Mouse (Mus musculus) 3T3-L1 (cell line): ENCODE data around the gene Olfr1371.

ENCODE experiments used
- DNase-seq: peaks from one replicate; pipeline ENCODE4 v3.0.0-alpha.2; 2015; ENCODE audit warnings: low read depth, low spot score

Gene Olfr1371

GRCm38 (mm10) chr11:52213887-52214286 lies at the start of gene Olfr1371:
TSS of gene Olfr1371 (minus strand) at chr11:52213987.
- DNase-seq = no peak

DNA sequence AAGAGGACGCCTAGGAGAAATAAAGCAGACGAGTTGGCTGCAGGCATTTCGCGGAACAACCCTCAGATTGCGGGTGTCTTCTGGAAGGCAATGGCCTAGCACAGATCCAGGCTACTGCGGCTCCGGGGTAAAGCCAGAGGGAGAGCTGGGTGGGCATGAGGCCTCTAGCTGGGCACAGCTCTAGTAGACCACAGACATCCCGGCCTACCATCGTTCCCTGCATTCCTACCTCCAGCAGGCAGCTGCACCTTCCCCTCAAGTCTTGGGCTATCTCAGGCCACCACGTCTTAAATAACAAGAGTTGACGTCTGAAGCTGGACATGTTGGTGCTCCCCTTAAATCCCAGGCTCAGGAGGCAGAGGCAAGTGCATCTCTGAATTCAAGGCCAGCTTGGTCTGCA lies 48.6 kb upstream of the Olfr1371 start:
- no peak for DNase-seq

DNA sequence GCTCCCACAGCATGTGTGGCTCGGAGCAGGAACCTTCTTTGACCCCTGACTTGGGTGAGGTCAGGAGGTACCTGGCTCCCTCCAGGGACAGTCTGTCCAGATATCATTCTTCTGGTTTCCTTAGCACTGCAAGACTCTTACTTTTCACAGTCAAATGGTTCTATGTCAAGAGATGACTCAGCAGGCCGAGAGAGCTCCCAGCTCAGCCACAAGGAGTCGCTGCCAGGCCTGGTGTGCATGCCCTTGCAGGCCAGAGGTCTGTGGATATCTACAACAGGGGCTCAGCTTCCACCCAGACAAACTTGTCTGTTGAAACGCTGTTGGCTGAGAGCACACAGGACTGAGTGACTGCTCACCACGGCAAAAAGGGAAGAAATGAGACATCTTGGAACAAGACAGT lies 48.1 kb upstream of the Olfr1371 start:
- peak; percentile 77 for DNase-seq

GRCm38 (mm10) chr11:52260878-52261277 lies 47.1 kb upstream of the Olfr1371 start:
- DNase-seq = peak; percentile 86

GRCm38 (mm10) chr11:52258711-52259110 lies 44.9 kb upstream of the Olfr1371 start:
- DNase-seq = no peak

GRCm38 (mm10) chr11:52257376-52257775 lies 43.6 kb upstream of the Olfr1371 start:
- no peak for DNase-seq

DNA sequence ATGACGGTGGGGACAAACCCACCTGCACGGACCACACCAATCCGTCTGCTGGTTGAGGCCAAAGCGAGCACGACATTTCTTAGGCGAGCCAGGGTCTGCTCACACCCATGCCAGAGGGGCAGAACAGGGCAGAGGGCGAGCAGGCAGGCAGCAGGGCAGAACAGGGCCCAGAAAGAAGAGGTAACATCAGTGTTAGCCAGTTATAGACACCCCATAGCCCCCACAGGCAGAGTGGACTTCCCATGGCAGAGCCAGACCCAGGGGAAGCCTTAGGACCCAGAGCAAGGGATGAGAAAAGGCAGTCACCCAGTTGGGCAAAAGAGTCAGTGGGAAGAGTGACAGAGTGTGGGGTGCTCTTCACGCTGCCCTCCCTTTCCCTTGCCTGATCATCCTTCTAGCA lies 41.3 kb upstream of the Olfr1371 start:
- DNase-seq = no peak

DNA sequence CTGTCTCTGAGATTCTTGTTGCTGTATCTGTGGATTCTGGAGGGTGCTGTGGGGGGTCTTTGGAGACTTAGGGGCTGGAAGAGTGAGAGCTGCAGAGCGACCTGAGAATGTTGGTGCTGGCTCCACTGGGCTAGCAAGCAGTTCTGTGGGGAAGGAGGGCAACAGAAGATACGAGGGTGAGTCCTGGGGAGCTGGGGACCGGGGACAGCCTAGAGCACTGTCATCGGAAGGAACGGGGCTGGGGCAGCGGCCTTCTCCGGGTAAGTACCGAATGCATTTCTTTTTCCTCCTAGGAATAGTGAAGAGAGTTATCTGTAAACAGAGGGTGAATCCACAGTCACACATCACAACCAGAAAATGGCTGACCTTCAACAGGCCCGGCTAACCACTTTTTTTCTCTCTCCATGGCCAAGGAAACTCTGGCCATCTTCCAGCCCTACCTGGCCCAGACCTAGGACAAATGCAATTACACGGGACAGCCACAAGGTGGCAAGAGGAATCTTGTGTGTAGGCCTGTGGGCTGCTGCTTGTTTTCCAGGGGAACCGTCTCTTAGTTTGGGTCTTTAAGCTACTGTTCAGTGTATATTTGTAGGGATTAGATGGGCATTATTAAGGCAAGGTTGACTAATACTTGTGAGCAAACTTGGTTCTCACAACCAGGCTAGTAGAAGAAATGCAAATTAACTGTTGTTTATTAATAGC lies 40.0 kb upstream of the Olfr1371 start:
- DNase-seq = peak; percentile 76

- peak; percentile 34 for DNase-seq
These were observed 38.9 kb upstream of the Olfr1371 start for GRCm38 (mm10) chr11:52252692-52253091.

GRCm38 (mm10) chr11:52251770-52252169 lies 38.0 kb upstream of the Olfr1371 start:
- no peak for DNase-seq

DNA sequence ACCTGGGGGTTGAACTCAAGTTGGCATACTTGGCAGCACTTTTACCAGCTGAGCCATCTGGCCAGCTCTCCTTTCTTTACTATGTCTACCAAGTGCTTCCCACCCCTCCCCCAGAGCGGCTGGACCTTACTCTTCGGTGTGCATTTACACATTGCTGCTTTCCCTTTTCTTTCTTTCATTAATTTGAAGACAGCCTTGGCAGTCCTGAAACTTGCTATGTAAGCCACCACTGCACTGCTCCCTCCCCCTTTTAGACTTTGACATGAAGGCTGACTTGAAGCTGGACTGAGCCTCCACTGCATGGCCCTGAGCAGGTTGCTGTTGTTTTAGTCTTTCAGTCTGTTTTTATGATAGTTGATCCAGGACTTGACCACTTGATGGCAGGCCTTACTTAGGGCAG lies 35.7 kb upstream of the Olfr1371 start:
- no peak for DNase-seq

DNA sequence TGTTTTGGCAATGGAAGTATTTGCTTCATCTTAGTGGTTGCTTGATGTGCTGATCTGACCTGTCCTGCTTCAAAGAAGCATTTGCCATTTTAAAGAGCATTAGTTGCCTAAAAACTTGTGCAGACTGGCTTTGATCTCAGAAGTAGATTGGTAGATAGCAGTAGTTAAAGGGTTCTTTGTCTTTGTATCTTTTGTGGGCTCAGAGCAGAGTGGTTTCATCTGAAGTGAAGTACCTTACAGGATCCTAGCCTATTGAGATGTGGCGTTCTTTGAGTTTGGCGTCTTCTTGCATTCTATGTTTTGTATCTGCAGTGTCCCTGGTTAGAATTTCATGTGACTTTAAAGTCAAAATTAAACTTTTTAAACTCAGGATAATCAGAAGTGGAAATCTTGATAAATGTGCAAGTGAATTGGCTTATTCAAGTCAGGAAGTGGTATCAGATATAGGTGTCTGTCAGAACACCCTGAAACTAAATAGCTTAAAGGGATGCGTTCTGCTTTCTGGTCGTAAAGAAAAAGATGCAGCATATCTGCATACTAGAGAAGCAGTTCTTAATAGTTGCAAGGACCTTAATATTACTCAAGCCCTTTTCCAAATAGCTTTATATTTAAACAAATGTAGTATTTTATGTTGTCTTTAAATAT lies 27.2 kb upstream of the Olfr1371 start:
- no peak for DNase-seq

DNA sequence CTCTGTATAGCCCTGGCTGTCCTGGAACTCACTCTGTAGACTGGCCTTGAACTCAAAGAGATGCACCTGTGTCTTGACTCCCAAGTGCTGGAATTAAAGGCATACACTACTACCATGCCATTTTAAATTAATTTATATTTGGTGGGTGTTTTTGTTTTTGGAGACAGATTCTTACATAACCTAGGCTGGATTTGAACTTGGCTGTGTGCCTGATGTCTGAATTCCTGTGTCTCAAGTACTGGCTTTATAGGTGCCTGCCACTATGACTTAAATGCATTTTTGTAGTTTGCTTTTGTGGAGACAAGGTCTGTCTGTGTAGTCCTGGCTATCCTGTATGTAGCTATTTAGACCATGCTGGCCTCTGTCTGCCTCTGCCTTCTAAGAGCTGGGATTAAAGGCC lies 20.7 kb upstream of the Olfr1371 start:
- DNase-seq = peak; percentile 28

- DNase-seq = no peak
These were observed 20.1 kb upstream of the Olfr1371 start for GRCm38 (mm10) chr11:52233906-52234305.

DNA sequence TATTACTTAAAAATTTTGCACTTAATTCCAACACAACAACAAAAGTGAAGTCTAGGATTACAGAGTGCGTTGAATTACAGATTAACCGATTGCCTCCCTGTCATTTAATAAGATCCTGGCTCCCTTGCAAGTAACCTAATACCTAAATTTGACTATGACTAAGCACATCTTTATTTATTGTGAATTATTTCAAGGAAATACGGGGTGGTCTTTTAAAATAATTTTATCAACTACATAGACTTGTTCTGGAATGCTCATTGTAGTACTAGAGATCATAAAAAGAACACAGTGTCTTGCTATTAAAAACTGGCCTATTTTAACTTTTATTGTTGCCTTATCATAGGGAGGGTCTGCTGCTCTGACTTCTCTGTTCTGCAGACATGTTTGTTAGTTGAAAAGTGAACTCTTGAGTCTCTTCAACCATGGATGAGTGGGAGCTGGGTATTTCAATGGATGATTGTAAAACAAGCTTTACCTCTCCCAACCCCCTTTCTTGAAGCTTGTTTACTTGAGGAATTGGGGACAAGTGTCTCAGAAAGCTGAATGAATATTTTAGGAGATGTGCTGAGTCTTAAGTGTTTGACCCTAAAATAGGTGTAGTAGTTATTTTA lies 19.4 kb upstream of the Olfr1371 start:
- DNase-seq = peak; percentile 35

DNA sequence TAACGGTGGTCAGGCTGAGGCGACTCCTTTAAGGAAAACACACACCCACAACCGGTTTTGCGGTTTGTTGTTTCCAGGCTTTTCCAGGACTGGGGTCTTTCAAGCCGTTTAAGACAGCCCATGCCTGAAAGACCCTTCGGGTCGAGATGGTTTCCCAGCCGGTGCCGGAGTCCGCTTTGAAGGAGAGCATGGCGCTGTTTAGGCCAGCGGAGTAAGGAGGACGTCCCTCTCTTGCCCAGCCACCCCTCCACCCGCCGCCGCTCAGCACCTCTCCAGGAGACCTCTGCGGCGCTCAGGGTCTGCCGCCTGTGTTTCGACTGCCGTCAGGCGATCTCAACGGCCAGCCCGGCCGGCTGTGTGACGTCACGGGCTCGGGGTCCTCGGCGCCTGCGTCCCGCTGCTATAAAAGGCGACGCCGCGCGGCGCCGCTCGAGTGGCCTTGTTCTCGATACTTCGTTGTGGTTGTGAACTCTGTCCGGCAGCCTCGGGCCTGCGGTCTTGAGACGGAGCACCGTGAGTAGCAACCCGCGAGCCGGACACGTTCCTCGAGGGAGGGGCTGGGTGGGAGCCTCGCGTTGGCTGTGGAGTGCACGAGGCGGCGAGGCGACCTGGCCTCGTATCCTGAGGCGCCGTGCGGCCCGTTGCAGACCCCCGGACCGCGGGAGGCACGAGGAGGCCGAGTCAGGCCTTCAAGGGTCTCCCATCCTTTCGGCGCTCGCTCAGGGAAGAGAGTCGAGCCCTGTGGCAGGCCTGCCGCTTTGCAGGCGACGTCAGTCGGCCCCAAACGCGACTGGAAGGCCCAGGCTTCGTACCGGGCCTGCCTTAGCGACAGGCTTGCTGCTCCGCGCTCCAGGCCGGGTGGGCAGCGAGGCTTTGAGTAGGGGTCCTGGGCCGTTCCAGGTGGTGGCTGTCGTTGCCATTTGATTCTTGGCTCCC lies 18.1 kb upstream of the Olfr1371 start, which contains the start of gene Skp1a:
Skp1a (plus strand) TSS at position 390 of the 936 bp plus-strand sequence.
- DNase-seq = peak; percentile 91

DNA sequence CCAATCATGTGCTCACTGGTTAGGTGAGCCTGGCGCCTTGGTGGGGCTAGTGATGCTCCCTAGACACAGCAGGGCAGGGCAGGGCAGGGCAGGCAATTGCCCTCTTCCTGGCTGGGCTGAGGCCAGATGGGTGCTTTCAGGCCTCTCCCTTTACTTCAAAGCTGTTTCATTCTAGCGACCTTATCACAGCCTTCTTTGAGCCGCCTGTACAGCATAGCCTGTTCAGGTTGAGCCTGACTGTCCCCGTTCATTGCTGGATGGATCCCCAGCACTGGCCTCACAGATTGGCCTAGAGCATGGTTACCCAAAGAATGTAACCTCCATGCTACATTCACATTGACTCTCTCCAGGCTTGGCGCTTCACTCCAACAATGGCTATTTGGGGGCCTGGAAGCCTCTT lies 16.9 kb upstream of the Olfr1371 start:
- no peak for DNase-seq

- DNase-seq = peak; percentile 66
These were observed 15.1 kb upstream of the Olfr1371 start for GRCm38 (mm10) chr11:52228722-52229448.

DNA sequence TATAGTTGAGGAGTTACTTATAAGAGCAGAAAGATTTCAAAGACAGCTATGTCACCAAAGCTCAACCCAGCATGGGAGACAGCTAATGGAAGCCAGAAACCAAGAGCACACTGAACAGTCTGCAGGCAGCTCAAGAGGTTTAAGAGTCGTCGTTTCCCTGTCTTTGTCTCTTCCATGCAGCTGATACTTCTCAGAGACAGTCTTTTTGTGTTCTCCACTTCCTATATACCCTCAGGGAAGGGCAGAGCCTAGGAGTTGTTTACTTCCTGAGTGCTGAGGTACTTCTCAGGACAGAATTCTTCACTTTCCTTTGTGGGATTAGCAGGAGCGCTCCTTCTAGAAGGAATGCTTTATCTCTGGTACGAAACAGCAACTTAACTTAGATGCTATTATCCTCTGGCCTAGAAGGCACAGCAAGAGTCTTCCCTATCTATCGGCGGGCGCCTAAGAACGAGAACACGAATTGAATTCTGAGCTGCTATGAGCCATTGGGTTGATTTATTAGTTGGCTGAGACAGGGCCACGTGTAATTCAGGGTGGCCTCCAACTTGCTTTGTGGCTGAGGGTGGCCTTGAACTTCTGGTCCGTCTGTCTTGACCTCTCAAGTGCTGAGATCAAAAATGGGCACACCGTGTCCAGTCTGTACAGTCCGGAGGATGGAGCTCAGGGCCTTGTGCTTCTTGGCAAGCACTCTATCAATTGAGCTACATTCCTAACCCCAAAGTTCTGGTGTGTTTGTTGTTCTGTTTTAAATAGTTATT lies 13.9 kb upstream of the Olfr1371 start:
- DNase-seq = no peak

- no peak for DNase-seq
These were observed 13.3 kb upstream of the Olfr1371 start for GRCm38 (mm10) chr11:52227053-52227452.
